Mouse (Mus musculus): ENCODE measurements around the gene Hdac8. TPM values are rescaled to one million over a fixed set of nuclear protein-coding genes. Genes with fewer than 3 reads are reported as not detected.
A peak's percentile ranks its signal among the peaks of the same experiment; 100 is the strongest.

The Hdac8 gene
- total and polyA plus RNA-seq, 2 experiments, result 1.6 to 6.2 TPM

- H3K4me3 ChIP-seq (ENCODE audit: insufficient read depth, low read depth, low read length), result no peak overlapping the region
- H3K9ac ChIP-seq (ENCODE audit: low read depth, low read length), result no peak overlapping the region
- no peaks in the 10 kb centered on the region for H3K4me1 ChIP-seq (ENCODE audit: control insufficient read depth, insufficient read depth, low read length)
- TF ChIP-seq POLR2A (IDR thresholded peaks at IDR 0.05; ENCODE audit: extremely low read depth, insufficient read depth, low read length) (no peak), CTCF (IDR thresholded peaks at IDR 0.05; ENCODE audit: low read depth, low read length) (no peak)
- H3K27me3 ChIP-seq (ENCODE audit: control insufficient read depth, insufficient read depth, low read length), result no peaks in the 10 kb centered on the region
- no peak overlapping the region for H3K27ac ChIP-seq (replicated peaks; ENCODE audit: insufficient read depth, low read depth, low read length)
- H3K36me3 ChIP-seq (ENCODE audit: control insufficient read depth, insufficient read depth, low read length), result no peaks in the 10 kb centered on the region
- H3K79me2 ChIP-seq (ENCODE audit: control insufficient read depth, insufficient read depth, low read length), result no peaks in the 10 kb centered on the region
- DNase-seq (ENCODE audit: extremely low read depth, low read depth, low spot score), result no peak
- 84% methylated on average over 4 of the region's 4 CpGs for WGBS
Measured at GRCm38 (mm10) chrX:102416972-102417371, 88.2 kb downstream of the Hdac8 start.

GRCm38 (mm10) chrX:102416386-102416785 lies 88.8 kb downstream of the Hdac8 start:
- H3K27me3 ChIP-seq (ENCODE audit: control insufficient read depth, insufficient read depth, low read length), result no peaks in the 10 kb centered on the region
- no peaks in the 10 kb centered on the region for H3K36me3 ChIP-seq (ENCODE audit: control insufficient read depth, insufficient read depth, low read length)
- H3K4me3 ChIP-seq (ENCODE audit: insufficient read depth, low read depth, low read length), result no peak overlapping the region
- H3K79me2 ChIP-seq (ENCODE audit: control insufficient read depth, insufficient read depth, low read length), result no peaks in the 10 kb centered on the region
- no peak for DNase-seq (ENCODE audit: extremely low read depth, low read depth, low spot score)
- TF ChIP-seq CTCF (IDR thresholded peaks at IDR 0.05; ENCODE audit: low read depth, low read length) (no peak), POLR2A (IDR thresholded peaks at IDR 0.05; ENCODE audit: extremely low read depth, insufficient read depth, low read length) (no peak)
- H3K9ac ChIP-seq (ENCODE audit: low read depth, low read length), result no peak overlapping the region
- H3K4me1 ChIP-seq (ENCODE audit: control insufficient read depth, insufficient read depth, low read length), result no peaks in the 10 kb centered on the region
- 82% methylated on average over 4 of the region's 4 CpGs for WGBS
- H3K27ac ChIP-seq (replicated peaks; ENCODE audit: insufficient read depth, low read depth, low read length), result no peak overlapping the region

GRCm38 (mm10) chrX:102384765-102385164 lies 120.4 kb downstream of the Hdac8 start:
- TF ChIP-seq POLR2A (IDR thresholded peaks at IDR 0.05; ENCODE audit: extremely low read depth, insufficient read depth, low read length), result no peak
- TF ChIP-seq CTCF (IDR thresholded peaks at IDR 0.05; ENCODE audit: low read depth, low read length), result no peak
- H3K9ac ChIP-seq (ENCODE audit: low read depth, low read length), result no peak overlapping the region
- H3K79me2 ChIP-seq (ENCODE audit: control insufficient read depth, insufficient read depth, low read length), result no peaks in the 10 kb centered on the region
- 87% methylated on average over 3 of the region's 3 CpGs for WGBS
- no peak overlapping the region for H3K27ac ChIP-seq (replicated peaks; ENCODE audit: insufficient read depth, low read depth, low read length)
- H3K4me1 ChIP-seq (ENCODE audit: control insufficient read depth, insufficient read depth, low read length), result no peaks in the 10 kb centered on the region
- no peak for DNase-seq (ENCODE audit: extremely low read depth, low read depth, low spot score)
- H3K27me3 ChIP-seq (ENCODE audit: control insufficient read depth, insufficient read depth, low read length), result no peaks in the 10 kb centered on the region
- H3K4me3 ChIP-seq (ENCODE audit: insufficient read depth, low read depth, low read length), result no peak overlapping the region
- H3K36me3 ChIP-seq (ENCODE audit: control insufficient read depth, insufficient read depth, low read length), result no peaks in the 10 kb centered on the region

GRCm38 (mm10) chrX:102383151-102383550 lies 122.0 kb downstream of the Hdac8 start:
- Histone ChIP-seq H3K9ac (ENCODE audit: low read depth, low read length) (no peak overlapping the region), H3K4me1 (ENCODE audit: control insufficient read depth, insufficient read depth, low read length) (no peaks in the 10 kb centered on the region), H3K36me3 (ENCODE audit: control insufficient read depth, insufficient read depth, low read length) (no peaks in the 10 kb centered on the region), H3K4me3 (ENCODE audit: insufficient read depth, low read depth, low read length) (no peak overlapping the region), H3K27ac (replicated peaks; ENCODE audit: insufficient read depth, low read depth, low read length) (no peak overlapping the region), H3K79me2 (ENCODE audit: control insufficient read depth, insufficient read depth, low read length) (no peaks in the 10 kb centered on the region), H3K27me3 (ENCODE audit: control insufficient read depth, insufficient read depth, low read length) (no peaks in the 10 kb centered on the region)
- 84% methylated on average over 7 of the region's 7 CpGs for WGBS
- TF ChIP-seq CTCF (IDR thresholded peaks at IDR 0.05; ENCODE audit: low read depth, low read length) (no peak), POLR2A (IDR thresholded peaks at IDR 0.05; ENCODE audit: extremely low read depth, insufficient read depth, low read length) (no peak)
- DNase-seq (ENCODE audit: extremely low read depth, low read depth, low spot score), result no peak

- Histone ChIP-seq H3K79me2 (ENCODE audit: control insufficient read depth, insufficient read depth, low read length) (no peaks in the 10 kb centered on the region), H3K4me3 (ENCODE audit: insufficient read depth, low read depth, low read length) (no peak overlapping the region), H3K27me3 (ENCODE audit: control insufficient read depth, insufficient read depth, low read length) (no peaks in the 10 kb centered on the region), H3K36me3 (ENCODE audit: control insufficient read depth, insufficient read depth, low read length) (no peaks in the 10 kb centered on the region), H3K4me1 (ENCODE audit: control insufficient read depth, insufficient read depth, low read length) (no peaks in the 10 kb centered on the region), H3K27ac (replicated peaks; ENCODE audit: insufficient read depth, low read depth, low read length) (no peak overlapping the region), H3K9ac (ENCODE audit: low read depth, low read length) (no peak overlapping the region)
- WGBS, result 57% methylated on average over 3 of the region's 3 CpGs
- peak; percentile 18 for DNase-seq (ENCODE audit: extremely low read depth, low read depth, low spot score)
- TF ChIP-seq POLR2A (IDR thresholded peaks at IDR 0.05; ENCODE audit: extremely low read depth, insufficient read depth, low read length) (no peak), CTCF (IDR thresholded peaks at IDR 0.05; ENCODE audit: low read depth, low read length) (no peak)
Measured at GRCm38 (mm10) chrX:102366510-102366909, 138.6 kb downstream of the Hdac8 start.

- Histone ChIP-seq H3K27ac (replicated peaks; ENCODE audit: insufficient read depth, low read depth, low read length) (no peak overlapping the region), H3K4me1 (ENCODE audit: control insufficient read depth, insufficient read depth, low read length) (no peaks in the 10 kb centered on the region), H3K9ac (ENCODE audit: low read depth, low read length) (no peak overlapping the region), H3K36me3 (ENCODE audit: control insufficient read depth, insufficient read depth, low read length) (no peaks in the 10 kb centered on the region), H3K4me3 (ENCODE audit: insufficient read depth, low read depth, low read length) (no peak overlapping the region), H3K79me2 (ENCODE audit: control insufficient read depth, insufficient read depth, low read length) (no peaks in the 10 kb centered on the region), H3K27me3 (ENCODE audit: control insufficient read depth, insufficient read depth, low read length) (no peaks in the 10 kb centered on the region)
- no peak for TF ChIP-seq POLR2A (IDR thresholded peaks at IDR 0.05; ENCODE audit: extremely low read depth, insufficient read depth, low read length)
- 100% methylated on average over 2 of the region's 2 CpGs for WGBS
- DNase-seq (ENCODE audit: extremely low read depth, low read depth, low spot score), result no peak
Measured at GRCm38 (mm10) chrX:102362244-102362643, 142.9 kb downstream of the Hdac8 start.

All from liver, adult 2 months (tissue).